Mouse (Mus musculus) layer of hippocampus, adult 9-10 months (tissue): ENCODE measurements around the gene Steap2.

Experiments used
- DNase-seq: peaks from one replicate; pipeline ENCODE4 v3.0.0; 2022; ENCODE audit warnings: low spot score

Gene Steap2

DNA sequence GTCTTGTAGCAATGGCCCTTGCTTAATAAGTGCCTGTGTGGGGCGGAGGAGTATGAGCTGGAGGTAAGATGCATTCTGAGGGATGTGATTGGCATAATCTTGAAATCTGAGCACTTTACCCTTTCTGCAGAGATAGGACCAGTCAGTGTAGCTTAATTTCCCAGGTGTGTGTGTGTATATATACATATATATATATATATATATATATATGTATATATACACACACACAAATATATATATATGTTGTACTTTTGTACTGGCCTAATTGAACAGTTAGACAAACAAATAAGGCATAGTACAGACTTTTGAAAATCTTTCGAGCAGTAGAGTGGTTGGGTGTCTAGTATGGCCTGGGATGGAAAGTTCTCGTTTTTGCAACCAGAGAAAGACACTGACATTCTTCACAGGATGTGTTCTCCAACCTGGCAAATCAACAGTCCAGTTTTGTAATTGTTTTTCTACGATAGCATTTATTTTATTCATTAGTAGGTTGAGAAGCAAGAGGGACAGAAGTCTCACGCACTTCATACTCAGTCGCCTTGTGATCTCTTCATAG lies 29.9 kb downstream of the Steap2 start:
- DNase-seq, result no peak

DNA sequence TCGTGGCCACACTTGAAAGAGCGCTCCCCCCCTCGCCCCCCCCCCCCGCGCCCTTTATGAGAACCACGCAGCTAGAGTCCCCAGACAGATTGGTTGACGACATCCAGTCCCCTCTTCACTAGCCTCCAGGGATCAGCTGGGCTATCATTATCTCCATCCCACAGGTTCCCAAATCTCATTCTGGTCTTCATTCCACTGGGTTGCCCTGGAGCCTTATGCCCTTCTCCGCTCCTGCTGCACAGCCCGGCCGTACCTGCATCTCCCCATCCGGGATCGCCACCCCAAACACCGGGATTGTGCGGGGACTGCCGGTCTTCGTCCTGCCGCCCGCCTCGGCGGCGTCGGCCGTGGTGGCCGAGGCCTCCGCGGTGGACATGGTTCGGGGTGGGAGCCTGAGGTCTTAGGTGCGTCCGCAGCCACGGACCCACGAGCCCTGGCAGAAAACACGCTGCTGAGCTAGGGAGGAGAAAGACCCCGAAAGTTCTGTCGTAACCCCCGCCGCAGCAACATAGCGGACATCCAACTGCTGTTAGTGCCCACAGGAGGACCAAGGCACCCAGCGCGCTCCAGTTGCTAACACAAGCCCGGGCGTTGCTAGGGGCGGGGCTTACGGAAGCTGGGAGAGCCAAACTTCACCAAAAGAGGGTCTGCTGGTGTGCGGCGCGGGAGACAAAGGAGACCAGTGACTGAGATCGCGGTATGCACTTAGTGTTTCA lies 30.6 kb downstream of the Steap2 start, which contains the start of gene Cfap69:
TSS of gene Cfap69 (minus strand) at position 585 of the 716 bp plus-strand sequence.
- DNase-seq, result peak; percentile 78

DNA sequence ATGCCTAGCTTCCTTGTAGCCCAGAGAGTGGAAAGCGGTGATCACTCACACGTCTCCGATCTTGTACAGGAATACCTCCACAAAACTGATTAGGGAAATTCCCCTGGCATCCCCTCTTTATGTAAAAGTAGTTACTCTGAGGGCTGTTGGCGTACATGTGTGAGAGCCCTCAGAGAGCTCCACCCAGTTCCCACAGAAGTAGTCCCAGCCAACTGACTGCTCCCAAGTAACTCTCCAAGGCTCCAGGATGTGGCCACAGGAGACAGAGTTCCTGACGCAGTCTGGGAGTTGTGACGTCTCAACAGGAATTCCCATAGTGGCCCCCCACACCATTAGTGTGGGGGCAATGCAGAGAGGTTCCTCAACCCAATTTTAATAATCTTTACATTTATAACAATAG lies 31.3 kb downstream of the Steap2 start:
- no peak for DNase-seq

DNA sequence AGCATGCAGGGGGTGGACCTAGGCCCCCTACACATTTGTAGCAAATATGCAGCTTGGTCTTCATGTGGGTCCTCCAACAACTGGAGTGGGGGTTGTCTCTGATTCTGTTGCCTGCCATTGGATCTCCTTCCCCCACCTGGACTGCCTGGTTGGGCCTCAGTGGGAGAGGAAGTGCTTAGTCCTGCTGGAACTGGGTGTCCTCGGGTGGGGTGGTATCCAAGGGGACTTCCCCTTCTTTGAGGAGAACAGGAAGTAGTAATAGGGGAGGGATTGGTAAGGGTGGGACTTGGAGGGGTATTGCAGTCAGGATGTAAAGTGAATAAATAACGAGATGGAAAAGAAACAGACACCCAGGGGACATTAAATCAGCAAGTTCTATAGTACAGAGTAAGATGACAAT lies 35.7 kb downstream of the Steap2 start:
- DNase-seq, result no peak

DNA sequence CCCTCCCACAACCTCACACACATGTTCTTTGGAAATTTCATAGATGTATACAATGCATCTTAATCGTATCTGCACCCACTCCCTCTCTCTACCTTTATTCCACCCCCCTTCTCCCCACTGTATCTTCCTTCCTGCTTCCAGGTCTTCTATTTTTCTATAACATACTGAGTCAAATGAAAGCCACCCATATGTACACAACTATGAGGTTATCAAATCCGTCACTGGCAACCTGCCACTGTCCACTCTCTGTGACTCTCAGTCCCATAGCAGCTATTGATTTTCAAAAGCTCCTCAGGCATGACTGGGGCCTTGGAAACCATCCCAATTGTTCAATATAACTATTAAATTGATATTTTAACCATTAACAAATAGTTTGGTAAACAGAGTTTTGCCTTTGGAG lies 36.4 kb downstream of the Steap2 start:
- DNase-seq, result no peak

DNA sequence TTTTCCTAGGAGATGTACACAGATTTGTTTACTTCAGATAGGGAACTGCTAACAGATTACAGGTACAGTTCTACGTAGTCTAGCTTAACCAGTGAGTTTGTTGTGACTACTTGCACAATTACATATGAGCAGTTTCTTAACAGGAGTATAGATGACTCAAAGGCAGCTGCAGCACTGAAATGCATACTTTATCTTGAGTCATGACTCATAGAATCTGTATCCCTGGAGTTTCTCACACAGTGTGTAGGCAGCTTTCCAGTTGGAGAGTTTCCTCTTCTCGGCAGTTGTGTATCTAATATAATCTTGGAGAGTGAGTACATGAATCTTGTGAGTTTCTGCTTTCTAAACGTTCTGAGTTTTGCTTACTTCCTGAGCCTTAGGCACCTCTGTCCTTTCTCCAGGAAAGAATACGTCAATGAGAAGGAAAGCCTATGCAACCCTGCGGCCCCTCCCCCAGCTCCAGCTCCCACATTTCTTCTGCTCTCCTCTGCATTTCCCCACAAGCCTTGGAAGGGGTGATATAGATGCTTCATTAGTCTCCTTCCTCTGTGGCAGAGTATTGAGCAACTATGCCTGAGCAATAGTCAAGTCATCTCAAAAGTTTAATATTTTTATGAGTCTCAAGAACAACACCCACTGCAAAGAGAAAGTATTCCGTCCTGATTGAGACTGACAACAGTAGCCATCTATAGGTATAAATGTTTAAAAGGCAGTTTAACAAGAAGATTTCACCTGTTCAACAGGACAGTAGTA lies 45.4 kb downstream of the Steap2 start:
- peak; percentile 35 for DNase-seq

DNA sequence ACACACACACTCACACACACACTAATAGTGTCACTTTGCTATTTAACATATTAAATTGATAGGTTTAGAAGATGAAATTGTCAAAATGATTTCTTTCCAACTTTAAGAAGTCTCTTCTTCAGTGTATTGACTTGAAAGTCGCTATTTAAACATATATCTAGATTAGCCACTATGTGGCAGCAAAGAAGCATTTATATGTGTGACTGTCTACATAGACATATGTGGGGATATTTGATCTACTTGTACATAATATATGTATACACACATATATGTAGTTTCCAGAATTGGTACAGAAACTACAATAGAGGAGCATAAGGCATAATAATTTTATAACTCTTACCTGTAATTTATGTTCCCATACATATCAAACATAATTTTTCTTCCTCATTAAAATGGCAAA lies 48.2 kb downstream of the Steap2 start:
- no peak for DNase-seq

DNA sequence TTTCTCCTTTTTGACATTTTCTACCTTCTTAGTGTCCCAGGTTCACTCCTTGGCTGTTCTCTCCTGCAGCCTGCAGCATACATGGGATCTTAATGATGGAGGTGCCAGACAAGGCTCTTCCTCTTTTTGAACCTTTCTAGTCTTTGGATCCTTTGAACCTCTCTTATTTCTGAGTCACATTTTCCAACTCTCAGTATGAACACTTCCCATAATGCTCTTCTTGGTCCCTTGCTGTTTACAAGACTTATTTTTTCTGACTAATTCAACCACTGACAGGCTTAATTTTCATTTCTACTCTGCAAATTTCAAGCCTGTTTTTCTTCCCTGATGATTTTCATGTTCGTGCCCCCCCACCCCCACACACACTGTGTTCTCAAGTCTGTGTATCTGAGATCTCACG lies 55.9 kb downstream of the Steap2 start:
- no peak for DNase-seq

DNA sequence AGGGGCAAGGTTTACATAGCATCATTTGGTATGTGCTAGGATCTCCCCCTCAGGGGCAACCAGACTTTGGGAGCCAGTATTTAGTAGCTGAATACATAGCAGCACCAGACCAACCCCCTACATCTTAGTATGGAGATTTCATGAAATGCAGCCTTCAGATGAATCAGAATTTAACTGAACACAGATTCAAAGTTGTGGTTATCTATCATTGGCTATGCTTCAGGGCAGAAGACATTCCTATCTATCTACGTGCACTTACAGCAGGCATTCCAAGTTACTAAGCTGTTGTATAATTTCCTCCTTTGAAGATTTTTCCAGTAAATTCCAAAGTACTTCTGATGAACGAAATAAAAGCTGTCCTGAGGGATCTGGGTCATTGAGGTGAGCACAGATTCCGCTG lies 68.9 kb downstream of the Steap2 start:
- DNase-seq, result no peak

DNA sequence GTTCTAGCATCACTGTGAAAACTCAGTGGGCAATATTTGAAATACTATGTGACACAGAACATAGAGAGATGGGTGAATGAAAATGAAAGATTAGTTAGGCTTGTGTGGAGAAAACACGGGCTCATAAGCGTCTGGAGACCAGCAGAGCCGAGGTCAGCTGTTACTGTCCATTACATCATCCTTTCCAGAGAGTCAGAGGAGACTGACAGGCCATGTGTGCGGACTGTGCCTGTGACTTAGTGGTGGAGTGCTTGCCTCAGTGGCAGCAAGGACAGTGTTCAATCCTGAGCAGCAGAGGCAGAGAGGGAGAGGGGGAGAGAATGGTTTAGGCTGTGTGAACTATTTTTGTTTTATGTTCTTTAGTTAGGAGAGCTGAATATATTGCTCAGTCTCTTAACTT lies 76.0 kb downstream of the Steap2 start:
- no peak for DNase-seq
